ENCODE assay signal across 9 mouse cellular contexts in the genomic region with DNA sequence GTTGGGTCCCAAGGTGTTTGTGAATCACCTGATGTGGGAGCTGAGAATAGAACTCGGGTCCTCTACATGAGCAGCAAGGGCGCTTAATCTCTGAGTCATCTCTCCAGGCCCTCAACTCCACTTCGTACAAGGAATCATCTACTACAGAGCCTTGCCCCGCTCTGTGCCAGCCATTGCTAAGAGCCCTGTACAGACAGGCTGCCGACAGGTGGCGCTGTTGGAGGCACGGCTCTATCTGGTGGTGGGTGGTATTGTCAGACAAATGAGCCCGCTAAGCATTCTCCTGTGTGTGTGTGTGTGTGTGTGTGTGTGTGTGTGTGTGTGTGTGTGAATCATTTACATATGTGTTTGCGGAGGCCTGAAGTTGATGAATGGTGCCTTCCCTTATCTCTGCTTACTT. TPM values are rescaled to one million over a fixed set of nuclear protein-coding genes. Genes with fewer than 3 reads are reported as not detected.
DNase-seq lines count a peak whose midpoint lies in the region; ATAC-seq and TF ChIP-seq lines count a peak whose summit lies in the region.
"Had no signal": no experiment of that assay in that cellular context is flagged by ENCODE, and none has a peak within 500 bp of the region (broad histone marks: within the 10 kb centered on the region; RNA-seq: fewer than 3 reads in every experiment).

No protein-coding gene starts in this region.

- CTCF ChIA-PET in Patski (lab: Charles Lee), result no interaction called here

- TF ChIP-seq CTCF in Patski (IDR thresholded peaks at IDR 0.05), result peak; percentile 66

- no peaks in the 10 kb centered on the region for H3K27me3 ChIP-seq in Patski
- H3K27me3 ChIP-seq: embryonic facial prominence, embryonic 15.5 days had no signal

- POLR2A ChIA-PET in Patski (lab: Charles Lee), result no interaction called here

- ATAC-seq in Patski, result no peak

- in situ Hi-C loops in Patski (cut with MboI; ENCODE audit: low pct_unique_long_range_greater_than_20kb), result no loop called here

- DNase-seq in adrenal gland, postnatal 14 days, result peak; percentile 60
- DNase-seq in adrenal gland, adult 8-10 months, result no peak
- DNase-seq in layer of hippocampus, postnatal 10 days (ENCODE audit: low spot score in 2 of 2), result peak; percentile 26 to 34
- DNase-seq in layer of hippocampus, adult 11-12 months (ENCODE audit: low spot score), result no peak
- no peak for DNase-seq in Patski (ENCODE audit: low read depth, low spot score)
- peak; percentile 51 for DNase-seq in lung, postnatal 36 days
- DNase-seq in embryo, embryonic 10.5 days (ENCODE audit: low spot score), result no peak
- DNase-seq in spleen, postnatal 14 days (ENCODE audit: low spot score in 2 of 2), result no peak

RNA-seq across cellular contexts. Expression of gene Gtf2i, which starts 30.9 kb away (rescaled TPM):
- 231 and 237 TPM in 2 replicates for total RNA-seq in adrenal gland, postnatal 14 days (2021)
- 100 to 1,000 TPM; 215 to 303 (median 258) TPM for total RNA-seq in adrenal gland, adult 8-10 months (2022)
- 100 to 1,000 TPM; 188 to 206 TPM for total RNA-seq in layer of hippocampus, postnatal 10 days (2021)
- polyA plus RNA-seq in Patski (2021), result 230 TPM

Comparison
In these comparisons a context has a peak if more than half of its experiments do, and no peak if none do; other contexts are left out.
1. DNase-seq: peak in adrenal gland, postnatal 14 days (single experiment), layer of hippocampus, postnatal 10 days (2 of 2) and lung, postnatal 36 days (single experiment); none in adrenal gland, adult 8-10 months (single experiment), layer of hippocampus, adult 11-12 months (single experiment), Patski (single experiment), embryo, embryonic 10.5 days (single experiment) and spleen, postnatal 14 days (0 of 2).